Mouse (Mus musculus) embryo, embryonic 10 days (tissue): ENCODE measurements at regions not wholly inside any gene's neighbourhood (a gene's known extent, or its start where the extent isn't known, plus 50 kb on each side); places are given as distances from the start of the nearest gene placed in this dataset.

Source experiments
- DNase-seq: peaks from one replicate; pipeline ENCODE4 v3.0.0-alpha.2; 2015; ENCODE audit warnings: low spot score

- no peak for DNase-seq
These were observed 155.7 kb upstream of the Kif2a start for GRCm38 (mm10) chr13:107177595-107177994.

GRCm38 (mm10) chr13:107175891-107176290 lies 154.0 kb upstream of the Kif2a start:
- DNase-seq, result no peak

GRCm38 (mm10) chr13:107168599-107169149 lies 146.7 kb upstream of the Kif2a start:
- peak; percentile 62 for DNase-seq

GRCm38 (mm10) chr13:107167856-107168598 lies 146.1 kb upstream of the Kif2a start:
- no peak for DNase-seq

GRCm38 (mm10) chr13:107151548-107151947 lies 129.6 kb upstream of the Kif2a start:
- DNase-seq, result no peak

DNA sequence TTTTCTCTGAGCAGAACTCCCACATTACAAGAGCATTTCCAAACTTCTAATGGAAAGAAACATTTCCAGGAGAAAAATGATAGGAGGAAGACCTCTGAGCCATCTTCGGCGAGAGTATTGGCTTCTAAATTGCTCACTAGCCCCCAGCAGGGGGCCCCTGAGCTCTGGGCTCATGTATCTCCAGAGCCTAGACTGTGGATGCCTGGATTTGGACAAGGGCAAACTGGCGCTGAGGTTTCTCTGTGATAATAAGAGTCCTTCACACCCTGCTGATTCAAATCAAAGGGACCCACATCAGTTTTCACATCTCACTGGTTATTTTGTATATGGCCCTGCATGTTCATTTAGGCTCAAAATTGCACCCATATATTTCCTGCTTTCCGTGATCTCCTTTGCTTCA lies 119.3 kb upstream of the Kif2a start:
- no peak for DNase-seq

GRCm38 (mm10) chr13:107134125-107134524 lies 112.2 kb upstream of the Kif2a start:
- DNase-seq, result no peak

DNA sequence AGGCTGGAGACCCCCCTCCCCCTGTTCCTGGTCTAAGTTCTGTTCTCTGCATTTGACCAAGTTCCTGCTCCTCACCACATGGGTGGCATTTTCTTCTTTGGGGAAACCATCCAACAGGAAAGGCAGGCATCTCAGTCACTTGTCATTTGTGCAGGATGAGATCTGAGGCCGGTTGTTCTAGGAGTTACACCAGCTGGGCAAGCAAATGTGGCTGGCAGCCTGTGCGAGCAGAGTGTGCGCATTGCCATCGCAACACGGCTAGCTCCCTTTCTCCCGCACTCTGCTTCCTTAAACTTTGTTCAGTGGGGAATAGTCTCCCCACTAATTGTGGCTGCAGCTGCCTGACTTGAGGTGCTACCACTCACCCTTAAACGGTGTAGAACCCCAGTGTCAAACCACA lies 104.7 kb upstream of the Kif2a start:
- DNase-seq, result no peak

- no peak for DNase-seq
These were observed 102.3 kb upstream of the Kif2a start for GRCm38 (mm10) chr13:107124130-107124668.

DNA sequence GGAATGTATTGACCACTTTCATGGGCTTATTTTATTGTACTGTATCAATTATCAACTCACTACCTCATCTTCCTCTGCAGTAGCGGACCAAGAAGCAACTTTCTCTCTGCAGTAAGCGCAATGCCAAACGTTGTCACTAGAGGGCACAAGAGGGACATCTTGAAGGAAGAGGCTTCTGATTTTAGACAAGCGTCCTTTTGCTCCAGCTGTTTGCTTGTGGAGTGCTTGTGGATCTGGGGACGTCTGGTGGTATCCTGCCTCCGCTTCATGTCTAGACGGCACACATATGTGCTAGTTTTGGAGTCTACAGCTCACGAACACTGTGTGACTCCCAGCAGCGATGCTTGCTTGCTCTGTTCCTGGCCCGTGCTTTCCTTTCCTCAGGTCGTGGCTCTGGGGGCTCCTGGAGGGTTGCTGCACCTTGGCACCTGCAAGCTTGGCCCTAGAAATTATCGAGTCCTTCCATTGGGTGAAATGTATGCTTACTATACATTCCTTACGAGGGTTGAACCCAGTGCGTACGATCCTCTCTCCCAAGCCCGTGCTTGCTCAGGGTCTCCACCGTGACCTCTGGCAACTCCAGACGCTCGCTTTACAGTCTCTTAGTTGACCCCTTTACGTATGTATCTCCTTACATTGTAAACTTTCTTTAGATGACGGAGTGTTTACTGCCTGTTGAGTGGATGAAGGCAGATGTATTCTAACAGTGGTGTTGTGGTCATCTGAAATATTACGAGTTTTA lies 92.2 kb upstream of the Kif2a start:
- peak; percentile 93 for DNase-seq

- no peak for DNase-seq
These were observed 86.1 kb upstream of the Kif2a start for GRCm38 (mm10) chr13:107108045-107108444.

- DNase-seq, result no peak
These were observed 85.6 kb upstream of the Kif2a start for GRCm38 (mm10) chr13:107107572-107107971.

DNA sequence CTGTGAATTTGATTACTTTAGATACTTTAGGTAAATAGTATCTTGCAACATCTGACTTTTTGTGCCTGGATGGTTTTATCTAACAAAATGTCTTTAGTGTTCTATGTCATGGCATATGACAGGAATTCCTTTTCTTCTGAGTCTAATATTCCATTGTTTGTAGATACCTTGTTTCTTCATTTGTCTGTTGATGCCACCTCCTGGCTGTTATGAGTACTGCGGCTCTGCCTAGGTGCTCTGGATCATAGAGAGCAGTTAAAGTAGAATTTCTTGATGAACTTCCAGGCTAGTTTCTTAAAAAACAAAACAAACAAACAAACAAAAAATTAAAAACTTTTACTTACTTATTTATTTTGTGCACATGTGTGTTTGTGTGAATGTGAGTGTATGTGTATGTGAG lies 83.6 kb upstream of the Kif2a start:
- DNase-seq, result peak; percentile 34

DNA sequence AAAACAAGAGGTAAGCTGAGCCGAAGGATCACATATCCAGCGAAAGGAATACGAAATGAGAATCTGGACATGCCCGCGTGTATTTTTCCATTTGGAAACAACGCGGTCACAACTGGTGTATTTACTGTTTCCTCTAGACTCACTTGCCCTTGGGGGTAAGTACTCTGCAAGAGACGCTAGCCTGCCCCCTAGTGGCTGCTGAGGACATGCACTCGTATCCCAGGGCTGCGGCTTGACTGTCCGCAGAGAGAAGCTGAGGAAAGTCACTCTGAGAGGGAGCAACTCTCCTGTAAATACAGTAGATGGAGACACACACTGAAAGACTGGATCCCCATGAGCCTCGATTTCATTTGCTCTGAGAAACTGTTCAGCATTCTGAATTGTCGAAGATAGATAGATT lies 79.7 kb upstream of the Kif2a start:
- peak; percentile 87 for DNase-seq

GRCm38 (mm10) chr13:107100852-107101325 lies 79.0 kb upstream of the Kif2a start:
- DNase-seq, result peak; percentile 18

DNA sequence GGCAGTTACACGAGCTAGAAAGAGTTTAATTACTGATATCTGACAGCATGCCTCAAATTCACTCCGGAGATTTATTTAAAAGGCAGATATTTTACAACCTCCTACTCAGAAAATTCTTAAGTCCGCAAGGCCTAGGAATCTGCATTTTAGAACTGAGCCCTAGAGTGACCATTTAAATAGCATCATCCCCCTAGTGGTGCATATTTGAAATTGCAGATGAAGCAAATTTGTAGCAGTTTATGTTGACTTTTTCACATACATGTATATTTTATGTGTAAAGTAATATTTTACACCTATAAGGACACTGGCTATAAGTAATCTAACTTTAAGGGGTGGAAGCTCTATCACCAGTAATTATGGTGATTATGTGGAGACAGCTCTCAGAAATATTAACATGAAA lies 78.2 kb upstream of the Kif2a start:
- peak; percentile 28 for DNase-seq

GRCm38 (mm10) chr13:107097005-107097404 lies 75.1 kb upstream of the Kif2a start:
- no peak for DNase-seq

- DNase-seq, result no peak
These were observed 73.2 kb upstream of the Kif2a start for GRCm38 (mm10) chr13:107094976-107095716.

GRCm38 (mm10) chr13:107094487-107094886 lies 72.6 kb upstream of the Kif2a start:
- DNase-seq, result peak; percentile 20

DNA sequence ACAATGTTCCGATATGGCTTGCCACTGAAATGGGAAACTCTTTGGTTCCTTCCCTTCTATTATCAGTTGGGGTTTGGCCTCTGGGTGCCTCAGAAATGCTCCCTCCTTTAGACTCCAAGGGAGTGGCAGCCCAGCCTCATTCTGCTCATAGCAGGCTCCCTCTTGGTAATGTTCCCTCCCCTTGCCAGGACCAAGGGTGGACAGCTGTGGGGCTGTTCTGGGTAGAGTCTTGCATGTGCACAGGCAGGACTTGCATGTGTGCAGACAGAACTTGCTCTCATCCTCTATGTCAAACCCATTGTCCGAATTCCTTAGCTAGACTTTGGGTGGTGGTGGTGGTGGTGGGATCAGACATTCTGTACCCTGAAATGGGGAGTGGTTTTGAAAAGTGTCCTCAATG lies 71.8 kb upstream of the Kif2a start:
- no peak for DNase-seq

DNA sequence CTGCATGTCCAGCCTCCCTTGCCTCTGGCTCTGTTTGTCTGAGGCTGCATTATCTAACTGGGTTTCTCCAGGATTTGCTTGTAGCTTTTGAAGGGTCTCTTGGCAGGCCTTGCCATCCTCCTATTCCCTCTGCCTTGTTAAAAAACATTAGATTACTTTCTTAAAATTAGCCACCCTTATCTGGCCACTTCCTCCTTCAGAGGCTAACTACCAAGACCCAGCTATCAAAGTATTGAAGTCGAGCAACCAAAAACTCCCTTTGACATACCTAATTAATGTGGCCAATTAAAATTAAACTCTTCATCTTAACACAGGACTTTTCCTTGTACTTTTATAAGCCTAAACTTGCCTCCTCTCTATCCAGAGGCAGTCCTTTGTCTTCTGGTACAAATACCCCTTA lies 66.3 kb upstream of the Kif2a start:
- no peak for DNase-seq

GRCm38 (mm10) chr13:107087355-107087754 lies 65.4 kb upstream of the Kif2a start:
- peak; percentile 29 for DNase-seq
